Mouse (Mus musculus) frontal cortex, postnatal 10 days (tissue): ENCODE data around the gene Gipc3.

ENCODE experiments used
- DNase-seq, 2 experiments: peaks; one replicate each; pipeline ENCODE4 v3.0.0; 2022; ENCODE audit warnings: low spot score in 2 of 2, mixed read lengths in 1 of 2

Gipc3 gene

GRCm38 (mm10) chr10:81321436-81321835 lies 21.6 kb downstream of the Gipc3 start:
- DNase-seq, result no peak

- peak; percentile 99 to 100 for DNase-seq
Observed at GRCm38 (mm10) chr10:81320550-81321347, 22.3 kb downstream of the Gipc3 start, which contains the start of gene Cactin. TSS of gene Cactin (plus strand) at chr10:81321103.

GRCm38 (mm10) chr10:81319741-81320549 lies 23.1 kb downstream of the Gipc3 start:
- no peak for DNase-seq

GRCm38 (mm10) chr10:81319330-81319699 lies 23.8 kb downstream of the Gipc3 start:
- no peak for DNase-seq

GRCm38 (mm10) chr10:81318589-81319329 lies 24.3 kb downstream of the Gipc3 start:
- DNase-seq, result no peak

GRCm38 (mm10) chr10:81317273-81317672 lies 25.8 kb downstream of the Gipc3 start:
- no peak for DNase-seq

- no peak for DNase-seq
Observed at GRCm38 (mm10) chr10:81316338-81317060, 26.6 kb downstream of the Gipc3 start.

GRCm38 (mm10) chr10:81315587-81315986 lies 27.5 kb downstream of the Gipc3 start:
- no peak for DNase-seq

GRCm38 (mm10) chr10:81314201-81314600 lies 28.9 kb downstream of the Gipc3 start:
- DNase-seq, result no peak

GRCm38 (mm10) chr10:81313581-81313980 lies 29.5 kb downstream of the Gipc3 start:
- DNase-seq, result no peak

- no peak for DNase-seq
Observed at GRCm38 (mm10) chr10:81309571-81309970, 33.5 kb downstream of the Gipc3 start.

GRCm38 (mm10) chr10:81306837-81307682 lies 36.0 kb downstream of the Gipc3 start:
- DNase-seq, result no peak

- no peak for DNase-seq
Observed at GRCm38 (mm10) chr10:81306173-81306668, 36.8 kb downstream of the Gipc3 start.

- no peak for DNase-seq
Observed at GRCm38 (mm10) chr10:81305663-81306062, 37.4 kb downstream of the Gipc3 start.

- no peak for DNase-seq
Observed at GRCm38 (mm10) chr10:81304597-81305238, 38.3 kb downstream of the Gipc3 start.

GRCm38 (mm10) chr10:81303761-81304160 lies 39.3 kb downstream of the Gipc3 start:
- no peak for DNase-seq

GRCm38 (mm10) chr10:81303258-81303657 lies 39.8 kb downstream of the Gipc3 start:
- no peak for DNase-seq

- no peak for DNase-seq
Observed at GRCm38 (mm10) chr10:81302781-81303218, 40.3 kb downstream of the Gipc3 start.

GRCm38 (mm10) chr10:81302288-81302687 lies 40.8 kb downstream of the Gipc3 start:
- DNase-seq, result no peak

GRCm38 (mm10) chr10:81301321-81301720 lies 41.7 kb downstream of the Gipc3 start:
- no peak for DNase-seq
